Mouse (Mus musculus) embryonic stem cell, embryonic (primary cell): ENCODE results near the gene Mrpl23.

Experiments
- CTCF ChIA-PET, 4 experiments: fragments of 300-600 bp in 2 of 4; fragments of 350-600 bp in 2 of 4; sonication (Branson Sonifier 250); formaldehyde crosslinking; loops; one replicate each; lab custom pipeline; 2022; ENCODE audit warnings: inconsistent platforms in 2 of 4; lab: Charles Lee
- POLR2A ChIA-PET, 4 experiments: fragments of 300-600 bp in 2 of 4; fragments of 350-600 bp in 2 of 4; sonication (Branson Sonifier 250); formaldehyde crosslinking; loops; one replicate each; lab custom pipeline; 2022; ENCODE audit warnings: antibody characterized with exemption in 4 of 4, inconsistent platforms in 1 of 4; lab: Charles Lee

Mrpl23 gene

DNA sequence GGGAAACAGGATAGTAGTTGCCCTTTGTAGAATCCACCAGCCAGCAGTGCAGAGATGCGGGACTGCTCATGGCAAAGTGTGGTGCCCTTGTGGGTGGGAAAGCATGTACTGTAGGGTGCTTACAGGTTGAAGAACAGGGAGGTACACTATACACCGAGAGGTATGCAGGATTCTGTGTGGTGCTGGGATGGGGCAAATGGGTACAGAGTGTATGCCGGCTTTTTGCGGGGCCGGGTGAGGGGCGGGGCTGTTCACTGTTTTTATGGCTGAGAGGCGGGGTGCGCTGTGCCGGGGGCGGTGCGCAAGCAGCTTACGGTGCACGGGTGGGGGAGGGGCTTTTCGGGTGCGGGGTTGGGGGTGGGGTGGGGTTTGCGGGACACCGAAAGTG, at the start of gene Mrpl23:
Gene Mrpl23, plus strand, starts transcription at position 16 of the 388 bp plus-strand sequence.
- ChIA-PET POLR2A (no interaction called here), CTCF (interaction anchor here in 1 of 4 experiments (1.2 to 1.3 kb wide), 2 partner anchors 12 to 78 kb away, joined by 3 to 4 read pairs; no protein-coding TSS in a partner anchor)

DNA sequence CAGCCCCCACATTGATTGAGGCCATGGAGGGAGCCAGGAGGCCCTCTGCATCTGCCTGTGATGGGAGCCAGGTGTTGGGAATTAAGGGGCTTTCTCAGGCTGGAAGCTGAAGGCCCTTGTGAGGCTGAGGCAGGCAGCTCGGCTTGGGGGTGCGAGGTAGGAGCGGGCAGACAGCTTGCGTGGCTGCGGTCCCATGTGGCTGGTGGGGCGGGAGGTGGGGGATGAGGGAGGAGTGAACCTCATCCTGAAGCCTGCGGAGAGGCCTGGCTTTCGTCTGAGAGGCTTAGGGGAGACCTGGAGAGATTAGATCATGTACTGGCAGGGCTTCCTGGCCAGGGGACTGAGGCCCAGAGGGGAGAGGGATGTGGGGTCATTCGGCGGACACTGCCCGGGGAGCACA, 49.4 kb upstream of the Mrpl23 start:
- ChIA-PET CTCF (interaction anchor here in 3 of 4 experiments (0.7 to 2.9 kb wide), 6 partner anchors 42 to 242 kb away, joined by 3 to 48 read pairs (median 5); partner anchors contain the start of gene Tnni2 (in 1 of the 3)), POLR2A (interaction anchor here in 1 of 4 experiments (0.6 kb wide), 1 partner anchor 65 kb away, joined by 3 read pairs; no protein-coding TSS in a partner anchor)

DNA sequence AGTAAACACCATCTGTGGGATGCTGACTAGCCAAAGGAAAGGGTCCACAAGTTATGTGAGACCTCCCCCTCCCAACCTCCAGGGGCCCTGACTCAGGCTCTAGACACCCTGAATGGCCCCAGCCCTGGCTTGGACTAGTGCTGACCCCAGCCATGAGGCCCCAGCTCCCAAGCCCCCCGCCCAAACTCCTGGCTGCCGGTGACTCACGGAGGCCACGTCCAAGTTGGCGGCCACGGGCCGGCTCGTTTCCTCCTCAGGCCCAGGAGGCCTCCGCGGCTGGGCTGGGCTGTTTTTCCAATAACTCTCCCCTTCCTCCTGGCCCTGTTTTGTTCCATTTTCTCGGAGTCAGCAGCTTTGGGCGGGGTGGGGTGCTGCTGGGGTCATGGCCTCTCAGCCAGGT, 47.7 kb upstream of the Mrpl23 start:
- CTCF ChIA-PET: interaction anchor here in 3 of 4 experiments (0.9 to 1.7 kb wide), 3 partner anchors 95 to 230 kb away, joined by 3 to 8 read pairs (median 3); no protein-coding TSS in a partner anchor
- POLR2A ChIA-PET: interaction anchor here in 1 of 4 experiments (0.6 kb wide), 1 partner anchor 516 kb away, joined by 3 read pairs; no protein-coding TSS in a partner anchor

DNA sequence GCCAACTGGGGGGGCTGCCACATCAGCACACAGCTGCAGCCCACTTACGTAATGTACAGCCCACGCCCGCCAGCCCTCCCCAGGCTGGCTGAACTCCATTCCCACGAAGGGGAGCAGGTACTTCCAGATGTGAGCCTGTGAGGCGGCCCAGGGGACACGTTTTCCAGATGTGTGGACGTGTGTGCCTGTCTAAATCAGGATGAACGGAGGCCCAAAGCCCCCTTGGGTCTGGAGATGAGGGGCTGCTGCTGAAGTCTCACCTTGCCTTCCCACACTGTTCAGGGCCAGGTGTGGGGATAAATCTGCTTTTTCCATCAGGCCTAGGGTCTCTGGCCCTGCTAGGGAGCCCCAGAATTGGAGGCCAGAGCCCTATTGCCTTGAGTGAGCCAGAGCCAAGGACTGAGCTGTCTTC, 45.7 kb upstream of the Mrpl23 start:
- ChIA-PET CTCF (interaction anchor here (0.5 to 3.8 kb wide), 32 partner anchors 10 to 432 kb away, joined by 3 to 40 read pairs (median 4); partner anchors contain the start of gene Tnnt3 (in 1 of the 4)), POLR2A (interaction anchor here in 2 of 4 experiments (0.7 to 1.2 kb wide), 5 partner anchors 11 to 739 kb away, joined by 3 to 7 read pairs (median 3); partner anchors contain the start of genes Ctsd (in 1 of the 2) and Tnnt3 (in 1 of the 2))

DNA sequence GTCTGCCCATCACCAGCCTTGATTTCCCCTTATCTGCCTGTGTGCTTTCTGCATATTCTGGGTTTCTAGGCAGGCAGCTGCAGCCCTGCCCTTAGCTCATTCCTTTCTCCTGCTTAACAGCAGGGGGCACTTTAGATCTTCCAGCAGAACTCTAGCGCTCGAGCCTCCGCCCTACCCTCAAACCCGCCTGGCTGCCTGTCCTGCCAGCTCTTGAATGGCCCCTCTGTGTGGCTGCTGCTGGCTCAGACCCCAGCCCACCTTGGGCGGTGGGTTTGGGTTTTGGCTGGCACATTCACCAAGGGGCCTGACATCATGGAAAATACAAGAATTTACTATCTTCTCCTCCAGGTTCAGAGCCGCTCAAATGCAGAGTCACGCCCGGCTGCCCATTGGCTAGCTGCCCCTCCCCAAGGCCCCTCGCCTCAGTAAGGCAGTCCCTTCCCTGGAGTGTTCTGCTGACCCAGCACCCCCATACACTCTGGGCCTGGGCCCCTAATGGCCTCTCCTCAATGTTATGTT, 45.1 kb upstream of the Mrpl23 start:
- CTCF ChIA-PET: interaction anchor here (0.5 to 3.8 kb wide), 36 partner anchors 10 to 934 kb away, joined by 3 to 40 read pairs (median 4); partner anchors contain the start of gene Tnnt3 (in 1 of the 4)
- POLR2A ChIA-PET: interaction anchor here in 3 of 4 experiments (0.7 to 1.2 kb wide), 6 partner anchors 11 to 1108 kb away, joined by 3 to 7 read pairs (median 3); partner anchors contain the start of genes Ctsd (in 1 of the 3) and Tnnt3 (in 1 of the 3)

DNA sequence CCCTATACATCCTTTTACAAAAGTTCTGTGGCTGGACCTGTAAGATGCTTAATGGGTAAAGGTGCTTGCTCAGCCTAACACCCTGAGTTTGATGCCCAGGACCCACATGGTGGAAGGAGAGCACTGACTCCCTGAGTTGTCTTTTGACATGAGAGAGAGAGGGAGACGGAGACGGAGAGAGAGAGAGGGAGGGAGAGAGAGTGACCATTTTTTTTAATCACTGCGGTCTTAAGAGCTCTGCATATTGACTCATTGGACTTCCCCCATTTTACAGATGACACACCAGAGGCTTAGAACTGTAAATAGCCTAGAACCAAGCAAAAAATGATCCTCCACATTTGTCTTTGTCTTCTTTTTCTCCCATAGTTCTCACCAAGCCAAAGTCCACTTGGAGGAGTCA, 44.4 kb upstream of the Mrpl23 start:
- ChIA-PET POLR2A (interaction anchor here in 2 of 4 experiments (0.7 to 1.2 kb wide), 3 partner anchors 11 to 1107 kb away, joined by 3 read pairs; no protein-coding TSS in a partner anchor), CTCF (interaction anchor here (0.6 to 3.8 kb wide), 15 partner anchors 23 to 227 kb away, joined by 3 to 40 read pairs (median 6); no protein-coding TSS in a partner anchor)

DNA sequence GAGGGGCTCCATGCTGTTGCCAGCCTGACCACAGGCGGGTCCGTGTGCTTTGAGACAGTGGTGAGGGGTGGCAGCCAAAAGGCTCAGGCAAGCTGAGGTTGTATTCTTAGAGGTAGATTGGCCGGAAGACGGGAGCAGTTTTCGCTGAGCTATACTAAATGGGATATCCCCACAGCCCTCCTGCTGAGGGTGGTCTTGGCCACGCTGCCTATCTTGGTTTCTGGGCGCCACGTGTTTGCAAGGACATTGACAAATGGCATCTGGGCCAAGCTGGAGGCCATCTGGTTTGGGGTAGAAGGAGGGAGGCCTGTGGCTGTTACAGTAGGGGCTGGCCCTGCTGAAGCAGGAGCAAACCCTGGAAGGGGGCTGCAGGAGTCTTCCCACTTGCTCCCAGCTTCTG, 39.0 kb upstream of the Mrpl23 start:
- ChIA-PET POLR2A (interaction anchor here in 1 of 4 experiments (0.5 kb wide), 1 partner anchor 79 kb away, joined by 3 read pairs; no protein-coding TSS in a partner anchor), CTCF (interaction anchor here in 1 of 4 experiments (0.6 kb wide), 1 partner anchor 1335 kb away, joined by 3 read pairs; no protein-coding TSS in a partner anchor)

DNA sequence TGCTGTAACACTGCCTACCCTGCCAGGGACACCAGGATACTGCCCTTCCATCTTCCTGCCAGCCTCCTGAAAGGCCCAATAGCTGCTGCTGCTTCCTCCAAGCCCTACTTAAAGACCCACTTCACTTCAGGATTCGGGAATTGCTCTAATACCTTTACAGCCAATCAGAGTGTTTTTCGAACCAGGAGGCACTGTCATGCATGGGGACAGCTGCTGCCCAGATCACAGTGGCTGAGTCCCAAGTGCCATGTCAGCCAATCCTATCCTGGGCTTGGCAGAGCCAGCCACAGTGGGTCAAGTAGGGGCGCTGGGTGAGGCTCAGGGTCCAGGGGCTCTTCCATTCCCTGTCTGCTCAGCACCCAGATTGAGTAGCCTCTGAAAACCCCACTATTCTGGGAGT, 36.3 kb upstream of the Mrpl23 start:
- ChIA-PET CTCF (interaction anchor here in 1 of 4 experiments (1.5 kb wide), 1 partner anchor 56 kb away, joined by 3 read pairs; no protein-coding TSS in a partner anchor), POLR2A (no interaction called here)

DNA sequence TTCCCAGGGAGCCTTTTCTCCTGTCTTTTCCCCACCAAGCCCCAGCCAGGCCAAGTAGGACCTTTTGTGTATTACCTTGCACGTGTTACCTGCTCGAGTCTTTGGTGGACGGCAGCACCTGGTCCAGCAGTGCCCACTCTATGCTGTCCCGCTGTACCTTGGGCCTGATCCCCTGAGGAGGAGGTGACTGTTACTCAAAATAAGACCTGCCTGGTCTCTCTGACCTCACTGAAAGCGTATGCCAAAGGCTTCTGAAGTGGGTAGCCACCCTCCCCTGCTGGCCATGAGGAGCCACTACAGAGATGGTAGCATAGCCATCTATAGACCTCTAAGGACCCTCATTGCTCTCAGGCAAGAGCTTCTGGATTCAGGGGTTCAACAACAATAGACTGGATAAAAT, 35.7 kb upstream of the Mrpl23 start:
- ChIA-PET CTCF (interaction anchor here in 2 of 4 experiments (0.6 to 1.5 kb wide), 2 partner anchors 10 to 57 kb away, joined by 3 to 4 read pairs; no protein-coding TSS in a partner anchor), POLR2A (interaction anchor here in 2 of 4 experiments (0.8 to 1.2 kb wide), 3 partner anchors 10 to 114 kb away, joined by 3 read pairs; partner anchors contain the start of gene Gm49369 (in 1 of the 2))

DNA sequence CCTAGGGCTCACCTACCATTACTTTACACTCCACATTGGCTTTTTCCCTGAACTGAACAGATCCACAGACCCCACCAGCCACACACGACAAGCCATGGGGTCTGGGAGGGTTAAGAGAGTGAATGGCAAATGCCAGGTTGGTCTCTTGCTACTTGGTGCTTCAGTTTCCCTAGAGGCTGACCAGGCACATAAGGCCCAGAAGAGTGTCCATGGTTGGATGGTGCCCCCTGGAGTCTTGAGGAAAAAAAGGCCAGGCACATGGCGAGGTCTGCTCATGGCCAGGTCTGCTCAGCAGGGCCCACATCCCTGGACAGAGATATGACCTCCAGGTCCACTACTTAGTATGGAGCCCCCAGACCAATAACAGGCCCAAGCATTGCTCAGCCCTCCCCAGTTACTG, 34.7 kb upstream of the Mrpl23 start:
- ChIA-PET CTCF (interaction anchor here in 1 of 4 experiments (0.5 kb wide), 1 partner anchor 176 kb away, joined by 3 read pairs; no protein-coding TSS in a partner anchor), POLR2A (interaction anchor here in 2 of 4 experiments (0.8 to 1.8 kb wide), 4 partner anchors 9 to 115 kb away, joined by 3 to 4 read pairs (median 3); partner anchors contain the start of gene Gm49369 (in 1 of the 2))

DNA sequence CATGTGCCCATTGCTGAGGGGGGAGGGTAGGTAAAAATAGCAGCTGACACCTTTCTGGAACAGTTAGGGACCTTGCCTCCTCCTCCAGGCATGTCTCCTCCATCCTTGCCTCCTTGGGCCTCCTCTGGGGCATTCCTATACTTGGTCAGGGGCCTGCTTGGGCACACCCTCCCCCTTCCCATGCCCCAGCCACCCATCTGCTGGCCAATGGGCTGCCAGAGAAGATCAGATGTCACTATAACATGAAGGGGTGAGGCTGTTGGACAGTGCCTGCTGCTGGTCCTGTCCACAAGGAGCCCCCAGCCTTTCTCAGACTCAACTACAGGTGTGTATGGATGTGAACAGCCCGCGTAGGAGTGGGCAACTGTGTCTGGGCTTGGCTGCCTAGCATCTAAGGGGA, 33.9 kb upstream of the Mrpl23 start, which contains the start of gene Tnnt3:
Gene Tnnt3, plus strand, starts transcription at position 262 of the 400 bp plus-strand sequence.
- POLR2A ChIA-PET: interaction anchor here in 2 of 4 experiments (1.0 to 1.8 kb wide), 2 partner anchors 11 kb away, joined by 3 to 4 read pairs; no protein-coding TSS in a partner anchor
- CTCF ChIA-PET: interaction anchor here in 3 of 4 experiments (0.8 to 1.1 kb wide), 4 partner anchors 11 to 82 kb away, joined by 3 to 4 read pairs (median 3); no protein-coding TSS in a partner anchor

DNA sequence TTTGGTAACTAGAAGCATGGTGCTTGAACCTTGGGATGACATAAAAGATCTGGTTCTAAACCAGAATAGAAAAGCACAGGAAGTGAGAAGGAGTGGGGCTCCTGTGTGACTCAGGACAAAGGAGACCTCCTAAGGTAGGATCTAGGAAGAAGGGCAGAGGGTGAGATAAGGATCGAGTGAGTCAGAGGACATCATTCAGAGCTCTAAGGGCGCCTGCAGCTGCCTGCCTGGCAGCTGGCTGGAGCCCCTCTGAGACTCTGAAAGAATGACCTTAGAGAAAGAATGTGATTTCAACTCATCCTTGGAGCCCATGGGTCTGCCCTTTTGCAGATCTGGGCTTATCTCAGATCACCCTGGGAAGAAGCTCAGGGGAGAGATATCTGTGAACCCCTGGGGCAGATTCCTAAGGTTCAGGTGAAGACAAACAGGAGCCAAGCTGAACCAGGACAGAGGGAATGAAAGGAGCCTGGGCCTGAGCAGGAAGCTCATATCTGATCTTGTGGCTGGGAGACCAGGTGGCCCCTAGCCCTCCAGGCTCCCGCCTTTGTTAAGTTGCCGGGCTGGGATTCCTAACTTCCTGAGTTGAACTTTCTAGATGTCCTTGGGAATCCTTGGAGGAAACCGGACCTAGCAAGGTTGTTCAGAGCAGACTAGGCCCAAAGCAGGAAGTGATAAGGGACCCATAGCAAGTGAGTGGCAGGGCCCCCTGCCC, 33.3 kb upstream of the Mrpl23 start:
- ChIA-PET POLR2A (interaction anchor here in 2 of 4 experiments (0.7 to 1.8 kb wide), 4 partner anchors 11 to 22 kb away, joined by 3 to 4 read pairs (median 3); no protein-coding TSS in a partner anchor), CTCF (interaction anchor here in 3 of 4 experiments (0.6 to 1.1 kb wide), 5 partner anchors 11 to 81 kb away, joined by 3 to 7 read pairs (median 3); no protein-coding TSS in a partner anchor)

DNA sequence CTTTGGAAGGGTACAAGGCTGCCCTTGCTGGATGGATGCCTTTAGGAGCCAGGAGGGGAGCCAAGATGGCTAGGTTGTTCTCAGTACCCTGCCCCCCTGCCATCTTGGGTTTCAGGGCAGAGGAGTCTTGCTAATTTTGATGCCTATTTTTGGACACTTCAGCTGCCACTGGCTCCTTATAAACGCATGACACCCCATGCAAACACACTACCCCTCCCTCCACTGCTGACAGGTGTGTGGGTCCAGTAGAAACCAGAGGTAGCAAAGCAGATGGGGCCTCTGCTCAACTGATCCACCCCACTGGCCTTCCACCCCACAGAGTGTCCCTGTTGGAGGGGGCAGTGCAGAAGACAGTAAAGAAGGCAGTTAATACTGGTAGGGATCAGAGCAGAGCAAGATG, 32.5 kb upstream of the Mrpl23 start:
- POLR2A ChIA-PET: no interaction called here
- CTCF ChIA-PET: interaction anchor here in 1 of 4 experiments (0.6 kb wide), 2 partner anchors 10 to 19 kb away, joined by 3 to 7 read pairs; no protein-coding TSS in a partner anchor

DNA sequence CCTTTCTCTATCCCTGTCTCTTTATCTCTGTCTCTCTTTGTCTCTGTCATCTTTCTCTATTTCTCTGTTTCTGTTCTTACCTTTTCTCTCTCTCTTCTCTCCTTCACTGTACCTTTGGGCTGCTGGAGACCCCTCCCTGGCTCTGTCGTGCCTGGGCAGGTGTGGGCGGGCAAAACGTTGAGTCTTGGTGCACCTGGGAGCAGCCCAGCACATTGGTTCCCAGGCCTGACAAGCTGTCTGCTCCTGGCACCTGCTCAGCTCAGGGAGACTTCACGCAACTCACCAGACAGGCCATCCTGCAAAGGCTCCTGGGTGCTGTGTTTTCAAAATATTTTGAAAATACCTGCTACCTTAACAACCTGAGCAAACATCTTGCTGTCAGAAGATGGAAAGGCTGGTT, 29.3 kb upstream of the Mrpl23 start:
- ChIA-PET CTCF (interaction anchor here in 1 of 4 experiments (1.1 kb wide), 1 partner anchor 16 kb away, joined by 4 read pairs; no protein-coding TSS in a partner anchor), POLR2A (no interaction called here)

DNA sequence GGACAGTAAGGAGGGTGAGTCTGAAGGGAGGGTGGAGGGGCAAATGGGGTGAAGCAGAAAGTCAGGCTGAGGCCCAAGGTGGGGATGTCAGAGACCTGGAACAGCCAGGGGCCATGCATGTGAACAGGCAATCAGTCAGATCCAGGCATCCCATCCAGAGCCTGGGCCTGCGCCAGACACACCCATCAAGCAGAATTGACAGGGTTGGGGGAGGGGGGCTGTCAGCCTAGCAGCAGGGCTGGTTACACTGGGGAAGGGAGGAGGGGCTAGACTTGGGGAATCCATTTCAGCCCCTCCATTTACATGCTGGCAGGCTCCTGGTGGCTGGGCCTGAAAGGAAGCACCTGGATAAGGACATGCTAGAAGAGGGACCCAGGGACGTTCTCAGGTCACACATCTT, 26.5 kb upstream of the Mrpl23 start:
- ChIA-PET CTCF (interaction anchor here in 2 of 4 experiments (0.5 to 1.0 kb wide), 3 partner anchors 19 to 228 kb away, joined by 3 to 4 read pairs (median 3); no protein-coding TSS in a partner anchor), POLR2A (interaction anchor here in 2 of 4 experiments (0.6 to 1.7 kb wide), 3 partner anchors 24 to 153 kb away, joined by 4 to 5 read pairs (median 4); no protein-coding TSS in a partner anchor)

DNA sequence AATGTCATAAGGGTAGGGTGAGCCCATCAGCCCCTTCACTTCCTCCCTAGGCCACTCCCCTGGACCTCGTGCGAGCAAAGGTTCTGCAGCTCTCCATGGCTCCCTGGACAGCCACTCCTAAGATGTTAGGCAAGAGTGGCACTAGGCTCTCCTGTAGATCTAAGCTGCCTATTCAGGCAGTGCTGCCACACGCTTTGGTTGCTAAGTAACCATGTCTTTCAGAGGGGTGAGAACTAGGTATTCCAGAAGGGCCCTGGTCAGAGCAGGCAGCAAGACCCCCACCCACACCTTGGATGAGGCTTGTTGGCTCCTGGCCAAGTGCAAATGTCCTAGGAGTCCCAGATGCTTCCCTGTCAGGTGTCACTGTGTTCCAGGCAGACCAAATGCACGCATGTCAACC, 26.0 kb upstream of the Mrpl23 start:
- ChIA-PET POLR2A (interaction anchor here in 1 of 4 experiments (1.1 to 1.7 kb wide), 3 partner anchors 9 to 152 kb away, joined by 3 to 5 read pairs (median 4); no protein-coding TSS in a partner anchor), CTCF (no interaction called here)

DNA sequence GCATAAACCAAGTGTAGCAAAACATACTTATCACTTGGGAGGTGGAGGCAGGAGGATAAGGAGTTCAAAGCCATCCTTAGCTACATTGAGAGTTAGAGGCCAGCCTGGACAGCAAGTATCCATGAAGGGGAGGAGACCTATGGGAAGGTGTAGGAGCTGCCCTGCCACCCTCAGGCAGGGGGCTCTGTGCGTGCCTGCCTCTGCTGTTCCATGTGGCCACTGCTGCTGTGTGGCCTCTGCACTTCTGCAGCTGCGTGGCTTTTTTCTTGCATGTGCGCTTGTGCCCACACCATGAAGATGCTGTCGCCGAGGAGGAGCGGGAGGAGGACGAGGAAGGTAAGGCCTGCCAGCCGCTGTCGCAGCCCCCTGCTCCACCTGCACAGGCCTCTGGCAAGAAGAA, 25.0 kb upstream of the Mrpl23 start:
- ChIA-PET POLR2A (interaction anchor here in 1 of 4 experiments (1.0 to 1.7 kb wide), 3 partner anchors 10 to 71 kb away, joined by 3 to 5 read pairs (median 3); no protein-coding TSS in a partner anchor), CTCF (no interaction called here)
